Mouse (Mus musculus) frontal cortex, postnatal 36 days (tissue): ENCODE data around the gene Rasgrf2.

Source experiments
- DNase-seq, 2 experiments: peaks; one replicate each; pipeline ENCODE4 v3.0.0; 2022; ENCODE audit warnings: low spot score in 2 of 2

Gene Rasgrf2

DNA sequence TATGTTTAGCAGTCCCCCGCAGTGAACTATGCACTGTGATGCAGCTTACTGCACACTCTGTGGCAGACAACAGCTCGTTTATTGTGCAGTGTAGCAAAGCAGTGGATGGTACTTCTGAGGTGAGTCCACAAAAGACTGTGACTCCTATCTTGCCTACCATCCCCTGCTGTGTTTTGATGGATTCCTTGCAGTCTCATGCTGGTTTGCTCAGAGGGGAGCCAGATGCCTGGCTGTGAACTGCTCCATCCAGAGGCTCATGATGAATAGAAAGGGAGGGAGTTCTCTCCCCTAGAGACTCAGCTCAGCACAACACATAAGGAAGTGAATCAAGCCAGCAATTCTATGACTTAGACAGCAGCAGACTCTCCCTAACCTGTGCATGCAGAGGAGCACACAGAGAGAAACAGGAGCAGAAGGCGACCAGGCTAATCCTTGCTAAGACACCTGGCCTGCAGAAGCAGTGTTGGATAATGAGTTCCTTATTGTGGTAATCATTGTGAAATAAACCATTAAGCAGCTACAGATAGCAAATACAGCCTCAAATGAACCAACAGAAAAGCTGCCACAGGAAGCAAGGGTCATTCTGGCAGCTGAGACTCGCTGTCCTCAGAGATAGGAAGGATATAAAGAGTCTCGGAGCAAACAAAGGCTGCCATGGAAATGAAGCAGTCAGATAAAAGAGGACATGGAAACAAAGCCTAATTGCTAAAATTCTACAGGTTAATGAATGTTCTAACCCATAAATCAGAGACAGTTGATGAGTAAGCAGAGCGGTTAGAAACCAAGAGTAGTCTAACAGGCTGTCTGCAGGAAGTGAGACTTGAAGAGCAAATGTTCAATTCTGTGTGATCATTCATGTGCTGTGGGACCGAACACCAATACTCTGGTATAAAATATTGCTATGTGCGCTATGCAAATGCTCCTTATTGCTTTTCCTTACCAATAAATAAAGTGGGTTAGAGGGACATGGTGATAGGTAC is 89.6 kb downstream of the Rasgrf2 start:
- no peak for DNase-seq

DNA sequence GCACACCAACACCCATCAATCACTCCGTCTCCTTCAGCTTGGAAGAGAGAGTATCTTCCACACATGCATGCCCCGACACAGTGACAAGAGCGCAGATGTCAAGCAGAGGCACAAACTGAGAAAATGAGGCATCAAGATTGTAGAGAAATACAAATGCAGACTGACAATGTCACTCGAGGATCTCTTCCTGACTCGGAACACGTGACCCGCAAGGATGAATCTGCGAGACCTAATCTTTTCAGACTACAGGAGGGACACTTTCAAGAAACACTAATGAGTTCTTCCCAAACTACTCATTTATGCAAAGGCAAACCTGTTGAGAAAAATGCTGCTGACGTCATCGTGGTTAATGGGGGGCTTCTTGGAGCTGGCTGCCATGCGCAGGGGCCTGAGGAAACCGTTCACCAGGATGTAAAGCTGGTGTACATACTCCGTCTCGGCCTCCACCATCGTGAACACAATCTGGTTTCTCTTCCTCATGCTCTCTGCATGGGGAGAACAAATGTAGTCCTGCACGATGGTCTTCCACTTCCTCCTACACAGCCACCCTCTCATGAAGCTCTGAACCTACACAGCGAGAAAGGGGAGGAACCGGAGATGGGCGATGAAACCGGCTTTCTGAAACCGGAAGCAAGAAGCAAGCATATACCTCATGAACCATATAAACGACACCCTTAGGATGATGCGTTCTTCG is 100.9 kb downstream of the Rasgrf2 start:
- no peak for DNase-seq

GRCm38 (mm10) chr13:92029666-92030065 is 101.8 kb downstream of the Rasgrf2 start:
- DNase-seq = no peak

DNA sequence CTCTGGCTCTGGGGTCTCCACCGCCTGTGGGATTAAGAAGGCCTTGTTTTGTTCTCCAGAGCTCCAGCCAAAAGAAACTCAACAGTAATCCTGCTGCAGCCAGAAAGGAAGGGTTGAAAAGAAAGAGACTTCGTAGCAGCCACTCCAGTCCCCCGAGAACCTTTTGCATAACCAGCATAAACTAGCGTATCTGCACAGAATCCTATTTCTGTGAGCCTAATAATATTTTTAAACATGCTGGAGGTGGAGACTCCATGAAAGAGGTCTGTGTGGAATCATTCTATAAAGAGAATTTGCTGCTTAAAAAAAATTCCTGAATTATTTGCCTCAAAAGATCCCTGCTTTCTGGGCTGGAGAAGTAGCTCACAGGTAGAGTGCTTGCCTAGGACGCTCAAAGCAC is 103.5 kb downstream of the Rasgrf2 start:
- DNase-seq = no peak

DNA sequence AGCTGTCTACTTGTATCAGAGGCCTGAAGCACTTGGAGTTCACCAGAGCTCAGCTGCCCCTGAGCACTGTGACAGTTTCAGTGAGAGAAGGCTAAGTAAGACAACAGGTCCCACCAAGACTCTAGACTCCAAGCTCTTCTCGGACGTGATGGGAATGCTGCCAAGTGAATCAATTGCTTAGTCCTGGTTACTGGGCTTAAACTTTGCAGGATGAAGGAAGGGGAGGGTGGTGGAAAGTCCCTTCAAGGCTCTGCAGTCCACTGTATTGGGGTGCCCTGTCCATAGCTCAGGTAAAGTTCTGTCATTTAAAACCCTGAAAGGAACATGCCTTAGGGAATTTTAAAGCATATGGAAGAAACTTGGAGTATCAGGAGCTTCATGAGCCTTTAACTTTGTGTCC is 104.8 kb downstream of the Rasgrf2 start:
- no peak for DNase-seq

DNA sequence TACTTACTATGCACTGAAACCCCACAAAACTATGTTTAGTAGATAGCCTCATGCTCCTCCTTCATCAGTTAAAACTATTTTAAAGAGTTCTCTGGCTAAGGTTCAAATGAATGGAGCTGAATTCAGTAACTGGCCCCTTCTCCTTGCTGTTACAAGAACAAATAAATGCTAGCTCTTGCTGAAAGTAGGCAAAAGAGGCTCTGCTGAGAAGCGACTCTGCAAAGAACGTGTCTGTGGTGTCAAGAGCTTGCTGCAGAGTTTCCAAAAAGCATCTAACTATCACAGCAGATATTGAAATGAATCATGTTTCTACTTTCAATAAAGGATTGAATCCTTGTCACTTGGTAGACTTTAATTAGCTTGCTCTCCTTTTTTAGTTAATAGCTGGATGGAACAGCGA is 106.3 kb downstream of the Rasgrf2 start:
- no peak for DNase-seq

DNA sequence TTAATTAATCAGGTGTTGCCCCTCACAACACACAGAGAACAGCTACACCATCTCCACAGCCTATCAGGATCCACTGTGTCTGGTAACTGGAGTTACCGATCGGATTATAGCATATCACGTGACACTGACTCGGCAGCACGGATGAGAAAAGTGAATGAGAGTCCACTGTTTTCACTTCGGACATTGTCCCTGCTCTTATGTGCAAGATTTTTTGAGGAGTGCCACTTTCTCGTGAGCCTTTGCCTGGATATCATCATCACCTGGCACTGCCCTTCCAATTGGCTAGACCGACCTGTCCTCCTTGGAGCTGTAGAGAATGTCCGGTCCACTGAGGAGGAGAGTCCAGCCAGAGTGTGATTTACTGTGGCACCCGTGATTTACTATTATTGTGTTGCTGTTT is 109.3 kb downstream of the Rasgrf2 start:
- no peak for DNase-seq

GRCm38 (mm10) chr13:91996929-91997328 is 134.5 kb downstream of the Rasgrf2 start:
- no peak for DNase-seq

- no peak for DNase-seq
These were observed 140.0 kb downstream of the Rasgrf2 start for GRCm38 (mm10) chr13:91991412-91991811.

GRCm38 (mm10) chr13:91990709-91991284 is 140.7 kb downstream of the Rasgrf2 start:
- DNase-seq = no peak

GRCm38 (mm10) chr13:91988378-91988777 is 143.1 kb downstream of the Rasgrf2 start:
- DNase-seq = peak; percentile 20 to 46

DNA sequence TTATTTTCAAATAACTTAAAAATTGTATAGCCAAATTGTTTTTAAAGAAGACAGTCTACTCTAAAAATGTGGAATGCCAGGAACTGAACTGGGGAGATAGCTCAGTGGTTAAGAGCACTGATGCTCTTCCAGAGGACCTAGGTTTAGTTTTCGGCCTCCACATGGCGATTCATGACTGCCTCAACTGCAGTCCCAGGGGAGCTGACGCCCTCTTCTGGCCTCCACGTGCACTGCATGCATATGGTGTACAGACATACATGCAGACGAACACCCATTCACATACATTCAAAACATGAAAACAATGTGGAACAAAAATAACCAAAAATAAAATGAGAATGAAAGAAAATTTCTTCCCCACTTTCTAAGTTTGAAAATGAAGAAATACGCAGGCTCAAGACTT is 144.5 kb downstream of the Rasgrf2 start:
- no peak for DNase-seq

DNA sequence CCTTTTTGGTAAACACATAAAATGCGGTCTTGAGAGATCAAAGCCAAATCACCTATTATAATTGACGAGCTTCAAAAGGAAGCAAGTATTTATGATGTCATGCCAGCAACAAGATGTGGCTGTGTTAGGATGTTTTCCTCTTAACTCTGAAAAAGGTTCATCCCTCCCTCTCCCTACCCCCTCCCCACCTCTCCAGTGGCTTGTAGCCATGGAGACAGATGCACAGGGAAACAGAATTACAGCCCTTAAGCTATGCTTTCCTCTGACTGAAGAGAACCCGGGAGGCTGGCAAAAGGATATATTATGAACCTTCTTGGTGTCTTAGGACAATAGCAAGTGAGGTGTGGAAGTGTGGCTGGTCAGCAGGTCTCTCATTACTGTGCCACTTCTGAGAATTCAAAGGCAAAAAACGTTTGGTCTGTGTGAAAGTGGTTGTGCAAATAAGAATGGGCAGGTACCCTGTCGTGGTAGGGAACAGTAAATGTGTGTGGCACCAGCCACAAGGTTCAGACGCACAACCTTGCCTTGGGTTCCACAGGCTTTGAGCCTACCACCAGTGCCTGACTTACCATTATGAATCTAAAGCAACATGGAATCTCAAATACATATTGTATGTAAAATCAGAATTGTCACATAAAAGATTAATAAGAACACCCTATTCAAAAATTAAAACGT is 145.4 kb downstream of the Rasgrf2 start:
- DNase-seq = no peak

- no peak for DNase-seq
These were observed 146.4 kb downstream of the Rasgrf2 start for GRCm38 (mm10) chr13:91985019-91985418.

DNA sequence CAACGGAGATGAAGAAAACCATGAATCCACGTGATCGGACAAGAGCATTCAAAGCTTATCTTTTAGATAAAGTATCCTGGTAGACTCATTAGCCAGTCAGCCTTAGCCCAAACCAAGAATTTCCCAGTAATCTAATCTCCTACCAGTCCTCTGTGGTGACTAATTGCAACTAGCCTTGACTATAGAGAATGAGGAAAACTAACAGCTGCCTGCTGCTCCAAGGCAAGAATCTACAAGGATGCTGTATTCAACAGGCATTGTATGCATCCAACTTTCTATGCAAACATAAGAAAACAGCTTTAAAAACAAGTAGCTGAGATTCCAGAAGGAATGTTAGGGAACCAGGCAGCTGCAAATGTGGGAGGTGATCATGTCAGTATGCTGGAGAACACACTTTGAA is 149.4 kb downstream of the Rasgrf2 start:
- no peak for DNase-seq

- DNase-seq = no peak
These were observed 150.0 kb downstream of the Rasgrf2 start for GRCm38 (mm10) chr13:91981414-91981813.

GRCm38 (mm10) chr13:91976971-91977370 is 154.5 kb downstream of the Rasgrf2 start:
- no peak for DNase-seq

DNA sequence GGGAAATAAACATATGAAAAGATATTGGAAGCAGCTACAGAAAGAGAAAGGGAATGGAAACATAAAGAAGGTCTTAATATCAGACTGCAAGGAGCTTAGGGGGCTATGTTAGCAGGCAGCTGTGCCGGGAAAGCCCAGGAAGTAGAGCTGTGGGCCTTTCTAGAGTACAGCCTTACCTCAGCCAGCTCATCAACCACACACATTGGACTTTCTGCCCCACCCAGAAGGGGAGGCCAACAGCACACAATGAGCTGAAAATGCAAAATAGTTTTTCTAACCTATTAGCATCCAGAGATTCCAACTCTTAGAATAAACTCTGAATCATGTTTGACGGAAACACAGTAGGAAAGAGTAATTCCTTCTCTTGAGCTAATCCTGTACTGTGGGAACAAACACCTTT is 154.9 kb downstream of the Rasgrf2 start:
- DNase-seq = no peak

DNA sequence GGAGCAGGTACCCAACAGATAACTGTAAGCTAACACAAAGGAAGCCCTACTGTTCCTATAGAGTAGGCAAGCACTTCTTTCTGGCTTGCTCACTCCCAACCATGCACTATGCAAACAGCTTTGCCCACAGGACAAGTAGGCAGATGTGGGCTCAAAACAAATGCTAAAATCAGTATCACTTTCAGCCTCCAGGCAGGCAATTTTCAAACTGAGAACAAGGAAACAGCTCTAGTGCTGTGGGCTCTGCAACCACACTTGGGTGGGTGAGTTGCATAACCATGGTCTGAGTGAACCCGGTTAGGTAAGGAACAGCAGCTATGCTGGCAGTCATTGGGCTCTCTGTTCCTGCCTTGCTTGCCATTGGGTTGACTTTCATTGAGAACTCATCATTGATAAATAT is 157.3 kb downstream of the Rasgrf2 start:
- peak; percentile 58 to 80 for DNase-seq

DNA sequence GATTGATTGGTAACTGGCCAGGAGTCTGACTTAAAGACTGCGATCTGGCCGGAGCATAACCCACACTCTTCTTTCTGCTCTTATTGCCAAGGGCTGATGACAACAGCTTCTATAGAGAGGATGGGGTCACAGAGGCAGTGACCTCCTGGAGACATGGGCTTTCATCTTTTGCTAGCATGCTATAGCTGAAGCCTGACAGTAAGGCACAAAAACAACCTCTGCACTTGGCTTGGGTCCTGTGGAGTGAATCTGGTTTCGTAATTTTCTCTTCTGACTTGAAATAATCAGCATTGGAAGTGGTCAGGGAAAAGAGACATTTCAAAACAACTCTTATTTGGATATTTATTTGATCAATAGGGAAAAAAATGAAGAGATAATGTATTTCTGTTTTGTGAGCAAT is 160.2 kb downstream of the Rasgrf2 start:
- DNase-seq = no peak

- no peak for DNase-seq
These were observed 175.0 kb downstream of the Rasgrf2 start for GRCm38 (mm10) chr13:91956474-91956873.

DNA sequence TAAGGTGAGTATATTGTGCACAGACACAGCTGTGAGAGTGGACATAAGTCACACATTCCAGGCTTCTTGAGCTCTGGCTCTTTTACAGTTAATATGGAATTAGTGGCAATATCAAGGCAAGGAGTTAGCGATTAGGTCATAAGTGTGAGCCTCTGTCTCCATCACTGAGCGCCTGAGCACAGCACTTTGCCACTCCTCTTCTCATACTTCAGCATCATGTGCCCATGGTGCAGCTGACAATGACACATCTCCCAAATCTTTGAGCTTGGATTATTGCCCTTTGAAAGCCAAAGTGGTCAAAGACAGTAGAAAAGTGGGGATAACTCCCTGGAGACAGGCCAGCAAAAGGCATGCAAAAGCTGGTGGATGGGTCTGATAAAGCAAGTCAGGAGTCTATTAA is 175.8 kb downstream of the Rasgrf2 start:
- no peak for DNase-seq
